Mouse (Mus musculus): Measurements from ENCODE around the gene Rack1. TPM values are rescaled to one million over a fixed set of nuclear protein-coding genes. Genes with fewer than 3 reads are reported as not detected.
"Not testable (repeated sequence)": the region's sequence is repeated elsewhere in the genome, so short reads cannot be mapped to it uniquely, and the experiment has no call there.

The Rack1 gene
- polyA plus RNA-seq (2012; rRNA removed) = 2,204 and 3,047 TPM in 2 replicates

GRCm38 (mm10) chr11:48799921-48800701, at the start of gene Rack1:
TSS of gene Rack1 (plus strand) at chr11:48800332.
- WGBS = under 1% methylated on average over 47 of the region's 47 CpGs
- peak within 1 kb of the TSS; percentile 80 for H3K4me3 ChIP-seq (ENCODE audit: extremely low read depth, insufficient read depth, insufficient read length)
- H3K36me3 ChIP-seq (ENCODE audit: control insufficient read depth, insufficient read depth, low read length) = peaks cover 23% of the 10 kb centered on the region
- peak within 1 kb of the TSS; percentile 91 for H3K27ac ChIP-seq (ENCODE audit: insufficient read depth, low read length)
- DNase-seq (ENCODE audit: low read depth in 1 of 2, low spot score in 2 of 2) = peak; percentile 81 to 85
- peak; percentile 71 for TF ChIP-seq POLR2A (IDR thresholded peaks at IDR 0.05; ENCODE audit: low read depth, low read length)
- no peak for TF ChIP-seq CTCF (IDR thresholded peaks at IDR 0.05; ENCODE audit: extremely low read depth, insufficient read depth, insufficient read length, insufficient replicate concordance)
- no peaks in the 10 kb centered on the region for H3K27me3 ChIP-seq (ENCODE audit: control insufficient read depth, insufficient read depth, low read length)
- peaks cover 3% of the 10 kb centered on the region for H3K4me1 ChIP-seq (ENCODE audit: control insufficient read depth, insufficient read depth, insufficient read length)

GRCm38 (mm10) chr11:48750428-48750827, 49.7 kb upstream of the Rack1 start:
- Histone ChIP-seq H3K36me3 (ENCODE audit: control insufficient read depth, insufficient read depth, low read length) (no peaks in the 10 kb centered on the region), H3K27ac (ENCODE audit: insufficient read depth, low read length) (no peak overlapping the region), H3K4me3 (ENCODE audit: extremely low read depth, insufficient read depth, insufficient read length) (no peak overlapping the region), H3K4me1 (ENCODE audit: control insufficient read depth, insufficient read depth, insufficient read length) (no peaks in the 10 kb centered on the region), H3K27me3 (ENCODE audit: control insufficient read depth, insufficient read depth, low read length) (no peaks in the 10 kb centered on the region)
- WGBS = 95% methylated on average over 6 of the region's 6 CpGs
- TF ChIP-seq CTCF (IDR thresholded peaks at IDR 0.05; ENCODE audit: extremely low read depth, insufficient read depth, insufficient read length, insufficient replicate concordance) = no peak
- TF ChIP-seq POLR2A (IDR thresholded peaks at IDR 0.05; ENCODE audit: low read depth, low read length) = no peak
- no peak for DNase-seq (ENCODE audit: low read depth in 1 of 2, low spot score in 2 of 2)

- not testable (repeated sequence) for H3K27me3 ChIP-seq (ENCODE audit: control insufficient read depth, insufficient read depth, low read length); H3K4me3 ChIP-seq (ENCODE audit: extremely low read depth, insufficient read depth, insufficient read length); H3K4me1 ChIP-seq (ENCODE audit: control insufficient read depth, insufficient read depth, insufficient read length); H3K27ac ChIP-seq (ENCODE audit: insufficient read depth, low read length); DNase-seq (ENCODE audit: low read depth in 1 of 2, low spot score in 2 of 2); H3K36me3 ChIP-seq (ENCODE audit: control insufficient read depth, insufficient read depth, low read length)
- WGBS = 89% methylated on average over 18 of the region's 18 CpGs
Measured at GRCm38 (mm10) chr11:48753534-48753933, 46.6 kb upstream of the Rack1 start.

GRCm38 (mm10) chr11:48759021-48759420, 41.1 kb upstream of the Rack1 start:
- 76% methylated on average over 8 of the region's 8 CpGs for WGBS

GRCm38 (mm10) chr11:48764119-48764518, 36.0 kb upstream of the Rack1 start:
- H3K27ac ChIP-seq (ENCODE audit: insufficient read depth, low read length) = no peak overlapping the region
- WGBS = 92% methylated on average over 9 of the region's 9 CpGs
- H3K4me1 ChIP-seq (ENCODE audit: control insufficient read depth, insufficient read depth, insufficient read length) = no peaks in the 10 kb centered on the region
- DNase-seq (ENCODE audit: low read depth in 1 of 2, low spot score in 2 of 2) = no peak
- no peaks in the 10 kb centered on the region for H3K27me3 ChIP-seq (ENCODE audit: control insufficient read depth, insufficient read depth, low read length)
- no peaks in the 10 kb centered on the region for H3K36me3 ChIP-seq (ENCODE audit: control insufficient read depth, insufficient read depth, low read length)
- TF ChIP-seq POLR2A (IDR thresholded peaks at IDR 0.05; ENCODE audit: low read depth, low read length) (no peak), CTCF (IDR thresholded peaks at IDR 0.05; ENCODE audit: extremely low read depth, insufficient read depth, insufficient read length, insufficient replicate concordance) (no peak)
- H3K4me3 ChIP-seq (ENCODE audit: extremely low read depth, insufficient read depth, insufficient read length) = no peak overlapping the region

More at GRCm38 (mm10) chr11:48759021-48759420, 41.1 kb upstream of the Rack1 start:
- H3K4me1 ChIP-seq (ENCODE audit: control insufficient read depth, insufficient read depth, insufficient read length) = no peaks in the 10 kb centered on the region
- no peaks in the 10 kb centered on the region for H3K27me3 ChIP-seq (ENCODE audit: control insufficient read depth, insufficient read depth, low read length)
- no peak for DNase-seq (ENCODE audit: low read depth in 1 of 2, low spot score in 2 of 2)
- no peak overlapping the region for H3K27ac ChIP-seq (ENCODE audit: insufficient read depth, low read length)
- H3K36me3 ChIP-seq (ENCODE audit: control insufficient read depth, insufficient read depth, low read length) = no peaks in the 10 kb centered on the region
- TF ChIP-seq POLR2A (IDR thresholded peaks at IDR 0.05; ENCODE audit: low read depth, low read length) (no peak), CTCF (IDR thresholded peaks at IDR 0.05; ENCODE audit: extremely low read depth, insufficient read depth, insufficient read length, insufficient replicate concordance) (no peak)
- H3K4me3 ChIP-seq (ENCODE audit: extremely low read depth, insufficient read depth, insufficient read length) = no peak overlapping the region

GRCm38 (mm10) chr11:48767195-48767876, 32.8 kb upstream of the Rack1 start:
- H3K36me3 ChIP-seq (ENCODE audit: control insufficient read depth, insufficient read depth, low read length) = no peaks in the 10 kb centered on the region
- H3K27me3 ChIP-seq (ENCODE audit: control insufficient read depth, insufficient read depth, low read length) = no peaks in the 10 kb centered on the region
- WGBS = 77% methylated on average over 14 of the region's 14 CpGs
- no peak overlapping the region for H3K27ac ChIP-seq (ENCODE audit: insufficient read depth, low read length)
- no peaks in the 10 kb centered on the region for H3K4me1 ChIP-seq (ENCODE audit: control insufficient read depth, insufficient read depth, insufficient read length)
- H3K4me3 ChIP-seq (ENCODE audit: extremely low read depth, insufficient read depth, insufficient read length) = no peak overlapping the region
- DNase-seq (ENCODE audit: low read depth in 1 of 2, low spot score in 2 of 2) = no peak
- TF ChIP-seq CTCF (IDR thresholded peaks at IDR 0.05; ENCODE audit: extremely low read depth, insufficient read depth, insufficient read length, insufficient replicate concordance) = no peak
- no peak for TF ChIP-seq POLR2A (IDR thresholded peaks at IDR 0.05; ENCODE audit: low read depth, low read length)

- H3K36me3 ChIP-seq (ENCODE audit: control insufficient read depth, insufficient read depth, low read length) = no peaks in the 10 kb centered on the region
- no peaks in the 10 kb centered on the region for H3K27me3 ChIP-seq (ENCODE audit: control insufficient read depth, insufficient read depth, low read length)
- 2% methylated on average over 2 of the region's 2 CpGs for WGBS
- TF ChIP-seq CTCF (IDR thresholded peaks at IDR 0.05; ENCODE audit: extremely low read depth, insufficient read depth, insufficient read length, insufficient replicate concordance) (peak; percentile 56; the same call in 1 of the 2 replicates), POLR2A (IDR thresholded peaks at IDR 0.05; ENCODE audit: low read depth, low read length) (no peak)
- no peak overlapping the region for H3K27ac ChIP-seq (ENCODE audit: insufficient read depth, low read length)
- H3K4me3 ChIP-seq (ENCODE audit: extremely low read depth, insufficient read depth, insufficient read length) = no peak overlapping the region
- no peaks in the 10 kb centered on the region for H3K4me1 ChIP-seq (ENCODE audit: control insufficient read depth, insufficient read depth, insufficient read length)
- DNase-seq (ENCODE audit: low read depth in 1 of 2, low spot score in 2 of 2) = peak in 1 of 2 experiments; percentile 38
Measured at GRCm38 (mm10) chr11:48771691-48772090, 28.4 kb upstream of the Rack1 start.
